Mouse (Mus musculus): ENCODE results near the gene Skint1.
"Not testable (repeated sequence)": the region's sequence is repeated elsewhere in the genome, so short reads cannot be mapped to it uniquely, and the experiment has no call there.

The Skint1 gene

GRCm38 (mm10) chr4:112005969-112006368 lies at the start of gene Skint1:
TSS of gene Skint1 (plus strand) at chr4:112006269.
- ATAC-seq (ENCODE audit: low TSS enrichment), result no peak

GRCm38 (mm10) chr4:111961309-111961708 lies 44.8 kb upstream of the Skint1 start:
- ATAC-seq (ENCODE audit: low TSS enrichment), result no peak

- not testable (repeated sequence) for ATAC-seq (ENCODE audit: low TSS enrichment)
These were observed 42.8 kb upstream of the Skint1 start for GRCm38 (mm10) chr4:111963241-111963640.

- ATAC-seq (ENCODE audit: low TSS enrichment), result no peak
These were observed 42.4 kb upstream of the Skint1 start for GRCm38 (mm10) chr4:111963669-111964068.

- no peak for ATAC-seq (ENCODE audit: low TSS enrichment)
These were observed 33.4 kb upstream of the Skint1 start, which contains the start of gene Skint7 for GRCm38 (mm10) chr4:111972623-111973022. TSS of gene Skint7 (plus strand) at chr4:111972923.

GRCm38 (mm10) chr4:112071716-112072115 lies 65.6 kb downstream of the Skint1 start, which contains the start of gene Skint4:
TSS of gene Skint4 (plus strand) at chr4:112072016.
- no peak for ATAC-seq (ENCODE audit: low TSS enrichment)

All from frontal cortex, adult (tissue).